Mouse (Mus musculus): ENCODE results near the gene Tnks2. TPM values are rescaled to one million over a fixed set of nuclear protein-coding genes. Genes with fewer than 3 reads are reported as not detected.

Gene Tnks2
- 64.1 and 95.9 TPM in 2 replicates for polyA plus RNA-seq (2014; fragmentation: Nextera tagmentation; extraction: Ambion mirVana)

GRCm38 (mm10) chr19:36833788-36834531 lies at the start of gene Tnks2:
TSS of gene Tnks2 (plus strand) at chr19:36834232.
- Histone ChIP-seq H3K36me3 (ENCODE audit: control insufficient read depth, insufficient read depth, low read length) (peaks cover 5% of the 10 kb centered on the region; the same call in 1 of the 2 replicates), H3K9me3 (ENCODE audit: control insufficient read depth, low read length) (no peaks in the 10 kb centered on the region), H3K4me2 (ENCODE audit: low read length) (peak within 1 kb of the TSS; percentile 89), H3K27me3 (ENCODE audit: control insufficient read depth, insufficient read depth, low read length) (no peaks in the 10 kb centered on the region), H3K4me1 (ENCODE audit: control insufficient read depth, insufficient read depth, low read length) (peaks cover 24% of the 10 kb centered on the region), H3K4me3 (replicated peaks; ENCODE audit: low read depth, low read length) (peak within 1 kb of the TSS; percentile 97), H3K27ac (replicated peaks; ENCODE audit: low read depth, low read length) (peak within 1 kb of the TSS; percentile 97), H3K9ac (replicated peaks; ENCODE audit: low read length) (peak within 1 kb of the TSS; percentile 98)
- DNase-seq (peak; percentile 99), ATAC-seq (ENCODE audit: low FRiP score, low TSS enrichment) (peak; percentile 94)
- WGBS = under 1% methylated on average over 73 of the region's 73 CpGs

GRCm38 (mm10) chr19:36789873-36790733 lies 43.9 kb upstream of the Tnks2 start:
- no peaks in the 10 kb centered on the region for H3K9me3 ChIP-seq (ENCODE audit: control insufficient read depth, low read length)
- no peak overlapping the region for H3K4me2 ChIP-seq (ENCODE audit: low read length)
- H3K9ac ChIP-seq (replicated peaks; ENCODE audit: low read length) = no peak overlapping the region
- H3K27me3 ChIP-seq (ENCODE audit: control insufficient read depth, insufficient read depth, low read length) = no peaks in the 10 kb centered on the region
- H3K4me3 ChIP-seq (replicated peaks; ENCODE audit: low read depth, low read length) = no peak overlapping the region
- no peaks in the 10 kb centered on the region for H3K4me1 ChIP-seq (ENCODE audit: control insufficient read depth, insufficient read depth, low read length)
- 82% methylated on average over 17 of the region's 17 CpGs for WGBS
- DNase-seq (peak; percentile 36), ATAC-seq (ENCODE audit: low FRiP score, low TSS enrichment) (no peak)
- H3K36me3 ChIP-seq (ENCODE audit: control insufficient read depth, insufficient read depth, low read length) = no peaks in the 10 kb centered on the region
- no peak overlapping the region for H3K27ac ChIP-seq (replicated peaks; ENCODE audit: low read depth, low read length)

GRCm38 (mm10) chr19:36792589-36792988 lies 41.4 kb upstream of the Tnks2 start:
- Histone ChIP-seq H3K36me3 (ENCODE audit: control insufficient read depth, insufficient read depth, low read length) (no peaks in the 10 kb centered on the region), H3K27ac (replicated peaks; ENCODE audit: low read depth, low read length) (no peak overlapping the region), H3K9me3 (ENCODE audit: control insufficient read depth, low read length) (no peaks in the 10 kb centered on the region), H3K4me3 (replicated peaks; ENCODE audit: low read depth, low read length) (no peak overlapping the region), H3K4me2 (ENCODE audit: low read length) (no peak overlapping the region), H3K9ac (replicated peaks; ENCODE audit: low read length) (no peak overlapping the region), H3K4me1 (ENCODE audit: control insufficient read depth, insufficient read depth, low read length) (no peaks in the 10 kb centered on the region), H3K27me3 (ENCODE audit: control insufficient read depth, insufficient read depth, low read length) (no peaks in the 10 kb centered on the region)
- 95% methylated on average over 8 of the region's 8 CpGs for WGBS
- DNase-seq (no peak), ATAC-seq (ENCODE audit: low FRiP score, low TSS enrichment) (no peak)

GRCm38 (mm10) chr19:36793450-36793849 lies 40.6 kb upstream of the Tnks2 start:
- H3K4me3 ChIP-seq (replicated peaks; ENCODE audit: low read depth, low read length) = no peak overlapping the region
- WGBS = 77% methylated on average over 1 of the region's 1 CpGs
- no peak overlapping the region for H3K4me2 ChIP-seq (ENCODE audit: low read length)
- H3K9ac ChIP-seq (replicated peaks; ENCODE audit: low read length) = no peak overlapping the region
- H3K27me3 ChIP-seq (ENCODE audit: control insufficient read depth, insufficient read depth, low read length) = no peaks in the 10 kb centered on the region
- H3K4me1 ChIP-seq (ENCODE audit: control insufficient read depth, insufficient read depth, low read length) = no peaks in the 10 kb centered on the region
- ATAC-seq (ENCODE audit: low FRiP score, low TSS enrichment) (no peak), DNase-seq (no peak)
- no peaks in the 10 kb centered on the region for H3K36me3 ChIP-seq (ENCODE audit: control insufficient read depth, insufficient read depth, low read length)
- no peak overlapping the region for H3K27ac ChIP-seq (replicated peaks; ENCODE audit: low read depth, low read length)
- H3K9me3 ChIP-seq (ENCODE audit: control insufficient read depth, low read length) = no peaks in the 10 kb centered on the region

- no peak for DNase-seq
These were observed 40.0 kb upstream of the Tnks2 start for GRCm38 (mm10) chr19:36794008-36794407.

GRCm38 (mm10) chr19:36795277-36795676 lies 38.8 kb upstream of the Tnks2 start:
- H3K27me3 ChIP-seq (ENCODE audit: control insufficient read depth, insufficient read depth, low read length) = no peaks in the 10 kb centered on the region
- DNase-seq (no peak), ATAC-seq (ENCODE audit: low FRiP score, low TSS enrichment) (no peak)
- no peaks in the 10 kb centered on the region for H3K4me1 ChIP-seq (ENCODE audit: control insufficient read depth, insufficient read depth, low read length)
- no peaks in the 10 kb centered on the region for H3K36me3 ChIP-seq (ENCODE audit: control insufficient read depth, insufficient read depth, low read length)
- 65% methylated on average over 3 of the region's 3 CpGs for WGBS
- no peak overlapping the region for H3K4me3 ChIP-seq (replicated peaks; ENCODE audit: low read depth, low read length)
- H3K9ac ChIP-seq (replicated peaks; ENCODE audit: low read length) = no peak overlapping the region
- no peak overlapping the region for H3K4me2 ChIP-seq (ENCODE audit: low read length)
- H3K9me3 ChIP-seq (ENCODE audit: control insufficient read depth, low read length) = no peaks in the 10 kb centered on the region
- H3K27ac ChIP-seq (replicated peaks; ENCODE audit: low read depth, low read length) = no peak overlapping the region

More at GRCm38 (mm10) chr19:36794008-36794407, 40.0 kb upstream of the Tnks2 start:
- Histone ChIP-seq H3K4me3 (replicated peaks; ENCODE audit: low read depth, low read length) (no peak overlapping the region), H3K36me3 (ENCODE audit: control insufficient read depth, insufficient read depth, low read length) (no peaks in the 10 kb centered on the region), H3K4me2 (ENCODE audit: low read length) (no peak overlapping the region), H3K9me3 (ENCODE audit: control insufficient read depth, low read length) (no peaks in the 10 kb centered on the region), H3K27ac (replicated peaks; ENCODE audit: low read depth, low read length) (no peak overlapping the region), H3K27me3 (ENCODE audit: control insufficient read depth, insufficient read depth, low read length) (no peaks in the 10 kb centered on the region), H3K4me1 (ENCODE audit: control insufficient read depth, insufficient read depth, low read length) (no peaks in the 10 kb centered on the region), H3K9ac (replicated peaks; ENCODE audit: low read length) (no peak overlapping the region)
- 97% methylated on average over 4 of the region's 4 CpGs for WGBS
- ATAC-seq (ENCODE audit: low FRiP score, low TSS enrichment) = no peak

GRCm38 (mm10) chr19:36796931-36797330 lies 37.1 kb upstream of the Tnks2 start:
- no peaks in the 10 kb centered on the region for H3K4me1 ChIP-seq (ENCODE audit: control insufficient read depth, insufficient read depth, low read length)
- no peak overlapping the region for H3K27ac ChIP-seq (replicated peaks; ENCODE audit: low read depth, low read length)
- H3K27me3 ChIP-seq (ENCODE audit: control insufficient read depth, insufficient read depth, low read length) = no peaks in the 10 kb centered on the region
- WGBS = 79% methylated on average over 9 of the region's 9 CpGs
- no peak for ATAC-seq (ENCODE audit: low FRiP score, low TSS enrichment)
- H3K36me3 ChIP-seq (ENCODE audit: control insufficient read depth, insufficient read depth, low read length) = no peaks in the 10 kb centered on the region
- no peak overlapping the region for H3K4me3 ChIP-seq (replicated peaks; ENCODE audit: low read depth, low read length)
- DNase-seq = no peak
- no peaks in the 10 kb centered on the region for H3K9me3 ChIP-seq (ENCODE audit: control insufficient read depth, low read length)
- H3K4me2 ChIP-seq (ENCODE audit: low read length) = no peak overlapping the region
- no peak overlapping the region for H3K9ac ChIP-seq (replicated peaks; ENCODE audit: low read length)

GRCm38 (mm10) chr19:36800288-36800687 lies 33.7 kb upstream of the Tnks2 start:
- Histone ChIP-seq H3K27ac (replicated peaks; ENCODE audit: low read depth, low read length) (no peak overlapping the region), H3K9me3 (ENCODE audit: control insufficient read depth, low read length) (no peaks in the 10 kb centered on the region), H3K4me2 (ENCODE audit: low read length) (no peak overlapping the region), H3K4me3 (replicated peaks; ENCODE audit: low read depth, low read length) (no peak overlapping the region), H3K27me3 (ENCODE audit: control insufficient read depth, insufficient read depth, low read length) (no peaks in the 10 kb centered on the region), H3K4me1 (ENCODE audit: control insufficient read depth, insufficient read depth, low read length) (no peaks in the 10 kb centered on the region), H3K9ac (replicated peaks; ENCODE audit: low read length) (no peak overlapping the region), H3K36me3 (ENCODE audit: control insufficient read depth, insufficient read depth, low read length) (no peaks in the 10 kb centered on the region)
- no peak for ATAC-seq (ENCODE audit: low FRiP score, low TSS enrichment)
- WGBS = 91% methylated on average over 7 of the region's 7 CpGs
- DNase-seq = no peak
